Mouse (Mus musculus): ENCODE measurements around the gene Sertad1.
A peak's percentile ranks its signal among the peaks of the same experiment; 100 is the strongest.
"Not testable (repeated sequence)": the region's sequence is repeated elsewhere in the genome, so short reads cannot be mapped to it uniquely, and the experiment has no call there.

Sertad1 gene

DNA sequence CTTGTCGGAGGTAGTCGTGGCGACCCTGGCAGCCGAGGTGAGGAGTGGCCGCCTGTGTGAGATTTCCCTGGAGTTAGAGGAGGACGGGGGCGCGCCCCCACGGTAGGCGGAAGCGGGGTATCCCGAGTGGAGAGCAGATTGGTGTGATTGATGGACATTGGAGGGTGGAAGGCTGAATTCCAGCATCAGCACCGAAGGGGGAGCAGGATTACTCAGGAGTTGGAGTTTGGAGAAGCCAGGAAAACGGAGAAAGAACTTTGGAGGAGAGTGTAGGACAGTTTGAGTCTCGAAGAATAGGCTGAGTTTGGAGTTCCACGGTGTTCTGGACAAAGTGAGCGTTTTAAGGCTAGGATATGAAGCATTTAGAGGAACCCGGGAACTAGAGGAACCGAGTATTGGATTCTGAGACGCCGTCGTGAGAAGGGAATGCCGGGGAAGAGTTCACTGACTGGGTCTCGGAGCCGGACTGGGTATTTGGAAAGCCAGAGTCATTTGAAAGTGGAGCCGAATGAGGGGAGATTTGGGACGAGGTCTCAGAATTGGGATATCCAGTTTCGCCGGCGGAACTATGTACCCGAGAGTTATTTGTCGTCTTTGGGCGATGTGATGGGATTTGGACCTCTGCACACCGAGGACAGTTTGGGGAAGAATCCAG is 12.7 kb upstream of the Sertad1 start:
- no peak for DNase-seq

DNA sequence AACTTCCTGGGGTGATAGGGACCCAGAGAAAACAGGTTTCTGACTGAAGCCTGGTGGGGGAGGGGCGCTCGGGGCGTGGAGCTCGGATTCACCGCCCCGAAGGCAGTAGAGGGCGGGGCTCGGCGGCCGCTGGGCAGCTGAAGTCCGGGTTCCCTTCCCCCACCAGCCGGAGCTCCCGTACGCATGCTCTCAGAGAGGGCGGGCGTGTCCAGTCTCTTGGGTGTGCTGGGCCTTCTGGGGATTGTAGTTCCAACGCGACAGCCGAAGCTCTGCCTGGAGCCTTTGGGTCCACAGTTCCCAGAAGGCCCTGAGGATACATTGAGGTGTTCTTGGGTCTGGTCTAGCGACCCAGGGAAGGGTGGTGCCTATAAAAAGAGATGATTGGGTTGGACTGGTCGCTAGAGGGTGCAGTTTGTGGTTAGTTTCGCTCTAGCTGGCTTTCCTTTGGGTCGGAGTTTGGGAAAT is 12.2 kb upstream of the Sertad1 start:
- DNase-seq: peak; percentile 94 to 97

DNA sequence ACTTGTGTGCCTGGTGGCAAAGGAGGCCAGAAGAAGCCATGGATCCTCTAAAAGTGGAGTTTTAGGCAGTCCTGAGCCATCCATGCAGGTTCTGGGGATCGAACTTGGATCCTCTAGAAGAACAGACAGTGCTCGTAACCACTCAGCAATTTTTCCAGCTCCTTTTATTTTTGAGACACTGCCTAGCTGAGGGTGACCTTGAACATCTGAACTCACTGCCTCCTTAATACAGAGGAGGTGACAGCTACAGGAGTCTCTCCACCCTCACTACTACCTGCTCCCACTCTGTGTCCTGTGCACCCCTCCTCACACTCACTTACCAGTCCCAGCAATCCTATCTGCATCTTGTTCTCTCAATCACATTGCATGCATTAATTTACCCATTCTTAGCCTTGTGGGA is 11.1 kb upstream of the Sertad1 start:
- DNase-seq: no peak

DNA sequence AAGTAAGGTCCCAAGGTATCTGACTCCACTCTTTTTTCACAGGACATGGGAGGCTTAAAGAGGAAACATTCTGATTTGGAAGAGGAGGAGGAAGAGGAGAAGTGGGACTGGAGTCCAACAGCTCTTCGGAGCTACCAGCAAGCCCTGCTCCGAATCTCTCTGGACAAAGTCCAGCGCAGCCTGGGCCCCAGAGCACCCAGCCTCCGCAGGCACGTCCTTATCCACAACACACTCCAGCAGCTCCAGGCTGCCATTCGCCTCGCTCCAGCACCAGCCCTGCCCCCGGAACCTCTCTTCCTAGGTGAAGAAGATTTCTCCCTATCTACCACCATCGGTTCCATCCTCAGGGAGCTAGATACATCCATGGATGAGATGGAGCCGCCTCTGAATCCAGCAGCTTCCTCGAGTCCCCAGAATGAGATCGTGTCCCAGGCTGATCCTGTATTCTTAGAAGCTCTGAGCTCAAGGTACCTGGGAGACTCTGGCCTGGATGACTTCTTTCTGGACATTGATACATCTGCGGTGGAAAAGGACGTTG is 10.5 kb upstream of the Sertad1 start:
- DNase-seq: no peak

DNA sequence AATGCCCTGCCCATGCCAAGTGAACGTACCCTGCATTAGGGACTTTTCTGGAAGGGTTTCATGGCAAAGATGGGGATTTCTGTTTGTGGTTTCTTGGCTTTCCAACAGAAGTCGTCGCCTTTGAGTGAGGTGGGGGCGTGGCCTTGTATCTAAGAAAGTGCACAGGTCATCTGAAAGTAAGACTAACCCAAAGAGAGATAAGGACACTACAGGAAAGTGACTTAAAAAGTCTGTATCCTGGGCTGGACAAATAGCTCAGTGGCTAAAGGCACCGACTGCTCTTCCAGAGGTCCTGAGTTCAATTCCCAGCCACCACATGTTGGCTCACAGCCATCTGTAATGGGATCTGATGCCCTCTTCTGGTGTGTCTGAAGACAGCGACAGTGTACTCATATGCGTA is 8.1 kb upstream of the Sertad1 start:
- no peak for DNase-seq

DNA sequence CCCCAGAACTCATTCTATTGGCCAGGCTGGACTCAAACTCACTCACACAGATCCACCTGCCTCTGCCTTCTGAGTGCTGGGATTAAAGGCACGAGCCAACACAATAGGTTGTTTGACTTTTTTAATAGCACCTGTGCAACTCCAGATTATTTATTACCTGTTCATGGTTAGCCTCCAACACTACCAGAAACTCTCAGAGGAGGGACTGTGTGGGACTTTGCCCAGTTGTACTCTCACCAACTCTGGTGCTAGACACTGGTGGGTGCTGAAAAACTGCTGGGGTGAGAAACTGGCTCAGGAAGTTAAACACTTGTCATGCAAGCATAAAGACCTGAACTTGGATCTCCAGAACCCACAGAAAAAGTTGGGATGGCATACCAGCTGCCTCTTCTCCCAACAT is 7.0 kb upstream of the Sertad1 start:
- no peak for DNase-seq

DNA sequence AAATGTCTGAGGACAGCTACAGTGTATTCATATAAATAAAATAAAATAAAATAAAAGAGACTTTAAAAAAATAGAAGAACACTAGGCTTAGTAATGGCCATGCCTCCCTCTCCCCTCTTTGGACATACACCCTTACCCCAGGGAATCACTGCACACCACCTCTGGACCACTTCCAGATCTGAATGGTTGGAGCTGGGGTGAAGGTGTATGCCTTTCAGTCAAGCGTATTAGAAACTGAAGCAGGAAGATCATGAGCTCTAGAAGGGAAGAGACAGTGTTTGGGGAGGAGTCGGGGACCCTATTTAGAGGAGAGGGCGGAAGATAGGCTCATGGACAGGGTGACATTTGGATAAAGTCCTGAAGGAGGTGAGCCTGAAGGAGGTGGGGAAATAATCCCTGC is 6.2 kb upstream of the Sertad1 start:
- no peak for DNase-seq

DNA sequence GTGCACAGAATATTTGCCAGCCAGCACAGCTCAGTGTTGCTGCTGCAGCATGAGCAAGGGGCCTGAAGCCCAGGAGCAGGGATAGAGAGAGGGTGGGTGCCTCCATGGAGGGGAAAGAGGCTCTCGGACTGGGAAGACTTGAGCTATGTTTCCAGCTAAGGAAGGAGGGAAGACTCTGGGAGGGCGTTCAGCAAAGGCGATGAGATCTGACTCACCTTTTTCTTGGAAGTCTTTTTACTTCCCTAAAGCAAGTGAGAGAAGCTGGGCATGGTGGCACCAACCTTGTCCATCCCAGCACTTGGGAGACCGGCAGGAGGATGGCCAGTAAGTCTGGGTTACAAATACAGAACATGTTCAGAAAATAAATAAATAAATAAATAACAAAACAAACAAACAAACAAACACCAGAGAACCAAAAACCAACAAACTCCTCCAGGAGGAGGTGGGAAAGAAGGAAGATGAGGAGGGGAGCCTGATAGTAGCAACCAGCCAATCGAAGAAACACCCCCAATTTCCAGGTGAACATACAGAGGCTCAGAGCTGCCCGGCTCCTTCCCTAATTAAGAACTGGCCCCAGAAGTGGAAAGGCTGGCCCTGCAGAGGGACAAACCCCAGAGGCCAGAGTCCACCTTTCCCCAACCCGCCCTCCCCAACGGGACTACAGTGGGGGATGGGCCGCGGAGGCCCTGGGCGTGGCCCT is 5.6 kb upstream of the Sertad1 start:
- peak in 1 of 2 experiments; percentile 20 for DNase-seq

DNA sequence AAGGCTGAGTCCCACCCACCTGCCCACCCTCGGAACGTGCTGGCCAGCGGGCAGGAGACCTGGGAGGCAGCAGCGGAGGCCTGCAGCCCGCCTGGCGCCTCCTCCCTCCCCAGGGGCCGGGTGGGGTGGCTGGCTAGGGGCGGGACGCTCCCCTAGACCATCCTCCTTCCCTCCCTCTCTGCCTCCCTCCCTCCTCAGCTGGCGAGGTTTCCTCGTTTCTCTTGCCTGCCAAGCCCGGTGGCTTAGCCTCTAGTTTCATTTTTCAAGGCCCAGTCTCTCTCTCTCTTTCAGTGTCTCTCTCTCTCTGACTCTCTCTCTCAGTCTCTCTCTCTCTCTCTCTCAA is 5.1 kb upstream of the Sertad1 start:
- peak; percentile 68 to 80 for DNase-seq

DNA sequence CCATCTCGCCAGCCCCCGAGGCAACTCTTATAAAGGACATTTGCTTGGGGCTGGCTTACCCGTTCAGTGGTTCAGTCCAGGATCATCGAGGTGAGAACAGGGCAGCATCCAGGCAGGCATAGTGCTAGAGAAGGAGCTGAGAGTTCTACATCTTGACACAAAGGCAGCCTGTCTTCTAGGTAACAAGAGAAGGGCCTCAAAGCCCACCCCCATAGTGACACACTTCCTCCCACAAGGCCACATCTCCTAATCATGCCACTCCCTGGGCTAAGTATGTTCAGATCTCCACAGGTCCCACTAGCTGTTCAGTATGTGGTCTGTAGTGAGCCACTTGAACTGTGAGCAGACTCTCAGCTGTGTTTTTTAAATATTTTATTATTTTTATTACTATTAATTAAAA is 2.9 kb upstream of the Sertad1 start:
- DNase-seq: no peak

DNA sequence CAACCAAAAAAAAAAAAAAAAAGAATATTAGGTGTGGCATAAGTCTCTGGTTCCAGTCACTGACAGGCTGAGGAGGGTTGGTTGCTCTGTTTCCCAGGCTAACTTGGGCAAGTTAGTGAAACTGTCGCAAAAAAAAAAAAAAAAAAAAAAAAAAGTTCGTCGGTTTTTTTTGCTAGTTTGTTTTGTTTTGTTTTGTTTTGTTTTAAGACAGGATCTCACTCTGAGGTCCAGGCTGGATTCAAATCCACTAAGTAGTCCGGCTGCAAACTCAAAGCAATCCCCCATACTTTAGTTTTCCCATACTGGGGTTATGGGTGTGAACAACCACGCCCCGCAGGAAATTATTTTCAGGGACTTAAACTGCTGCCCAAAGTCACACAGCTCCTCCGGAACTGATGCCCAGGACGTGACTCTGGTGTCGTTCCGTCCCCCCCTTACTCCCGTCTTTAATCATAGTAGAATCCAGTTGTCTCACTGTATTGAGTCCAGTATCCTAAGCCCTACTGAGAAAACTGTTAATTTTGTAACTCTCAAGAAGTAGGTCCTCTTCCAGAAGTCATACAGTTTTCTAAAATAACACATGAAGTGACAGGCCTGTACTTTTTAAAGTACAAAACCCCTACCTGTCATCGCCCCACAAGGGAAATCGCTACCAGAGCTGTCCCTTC is 474 bp upstream of the Sertad1 start:
- no peak for DNase-seq

DNA sequence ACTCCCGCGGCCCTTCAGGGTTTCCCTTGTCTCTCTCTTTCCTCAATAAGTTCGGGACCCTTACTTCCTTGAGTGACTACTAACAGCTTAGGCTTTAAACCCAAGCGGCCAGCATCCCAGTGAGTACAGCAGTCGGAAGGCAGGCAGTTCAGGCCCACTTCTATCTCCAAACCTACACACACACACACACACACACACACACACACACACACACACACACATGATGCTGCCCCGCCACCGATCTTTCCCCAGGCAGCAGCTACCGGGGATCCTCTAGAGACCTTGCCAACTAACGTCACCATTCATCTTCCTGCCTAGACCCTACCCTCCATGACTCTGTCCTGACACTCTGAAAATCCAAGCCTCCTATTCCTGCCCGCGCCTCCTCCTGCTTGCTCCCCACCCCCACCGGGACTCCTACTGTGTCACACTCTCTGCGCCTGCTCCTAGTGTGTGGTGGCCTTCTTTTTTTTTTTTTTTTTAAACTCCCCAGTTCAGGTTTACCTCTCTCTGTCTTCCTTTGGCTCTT is 1.1 kb downstream of the Sertad1 start:
- peak; percentile 60 to 69 for DNase-seq

DNA sequence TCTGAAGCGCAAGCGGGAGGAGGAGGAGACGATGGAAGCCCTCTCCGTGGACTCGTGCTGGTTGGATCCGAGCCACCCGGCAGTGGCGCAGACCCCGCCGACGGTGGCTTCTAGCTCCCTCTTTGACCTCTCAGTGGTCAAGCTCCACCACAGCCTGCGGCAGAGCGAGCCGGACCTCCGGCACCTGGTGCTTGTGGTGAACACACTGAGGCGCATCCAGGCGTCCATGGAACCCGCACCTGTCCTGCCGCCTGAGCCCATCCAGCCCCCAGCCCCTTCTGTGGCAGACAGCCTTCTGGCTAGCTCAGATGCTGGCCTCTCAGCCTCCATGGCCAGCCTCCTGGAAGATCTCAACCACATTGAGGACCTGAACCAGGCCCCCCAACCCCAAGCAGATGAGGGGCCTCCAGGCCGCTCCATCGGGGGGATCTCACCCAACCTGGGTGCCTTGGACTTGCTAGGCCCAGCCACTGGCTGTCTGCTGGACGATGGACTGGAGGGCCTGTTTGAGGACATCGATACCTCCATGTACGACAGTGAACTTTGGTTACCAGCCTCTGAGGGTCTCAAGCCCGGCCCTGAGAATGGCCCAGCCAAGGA is 2.7 kb downstream of the Sertad1 start:
- DNase-seq: peak in 1 of 2 experiments; percentile 30

DNA sequence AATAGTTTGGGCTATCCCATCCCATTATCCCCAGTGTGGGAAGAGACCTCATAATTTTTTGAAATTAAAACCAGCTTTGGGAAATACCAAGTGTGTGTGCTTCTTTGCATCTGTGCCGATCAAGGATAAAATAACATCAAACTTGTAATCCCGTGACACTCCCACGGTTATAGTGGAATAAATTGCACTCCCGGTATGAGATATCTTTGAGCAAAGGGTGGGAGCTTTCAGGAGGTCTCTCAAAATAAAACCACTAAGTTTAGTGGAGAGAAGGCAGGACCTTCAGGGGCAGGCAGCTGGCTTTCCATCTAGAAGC is 3.5 kb downstream of the Sertad1 start:
- DNase-seq: no peak

DNA sequence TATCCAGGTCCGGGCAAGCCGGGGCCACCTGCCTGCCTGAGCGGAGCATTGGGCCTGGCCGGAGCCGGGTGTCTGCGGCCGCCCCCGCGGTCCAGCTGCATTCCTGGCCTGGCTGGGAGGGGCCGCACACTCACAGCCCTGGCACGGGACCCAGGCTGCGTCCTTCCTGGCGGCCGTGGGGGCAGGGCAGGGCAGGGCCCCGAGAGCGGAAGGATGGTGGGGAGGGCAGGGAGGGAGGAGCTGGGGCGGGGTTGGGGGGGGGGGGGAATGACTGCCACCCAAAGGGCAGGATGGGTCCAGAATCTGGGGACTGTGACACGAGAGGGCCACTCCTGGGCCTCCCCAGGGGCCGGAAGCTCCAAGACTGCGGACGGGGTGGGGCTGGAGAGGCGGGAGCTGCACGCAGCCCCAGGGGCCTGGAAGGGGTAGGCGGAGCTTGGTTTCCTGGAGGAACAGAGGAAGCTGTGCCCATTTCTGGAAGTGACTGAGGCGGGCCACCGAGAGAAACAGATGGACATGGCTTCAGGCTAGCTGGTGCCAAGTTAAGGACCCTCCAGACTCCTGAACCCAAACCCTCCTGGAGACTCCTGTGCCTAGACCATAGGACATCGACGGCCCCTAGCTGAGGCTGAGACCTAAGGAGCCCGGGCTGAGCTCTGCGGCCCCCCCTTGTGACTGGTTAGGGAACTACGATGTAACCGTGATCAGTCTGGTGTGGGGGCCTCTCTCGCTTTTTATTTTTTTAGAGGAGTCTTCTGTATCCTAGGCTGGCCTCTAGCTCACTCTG is 4.0 kb downstream of the Sertad1 start:
- peak; percentile 89 to 95 for DNase-seq

DNA sequence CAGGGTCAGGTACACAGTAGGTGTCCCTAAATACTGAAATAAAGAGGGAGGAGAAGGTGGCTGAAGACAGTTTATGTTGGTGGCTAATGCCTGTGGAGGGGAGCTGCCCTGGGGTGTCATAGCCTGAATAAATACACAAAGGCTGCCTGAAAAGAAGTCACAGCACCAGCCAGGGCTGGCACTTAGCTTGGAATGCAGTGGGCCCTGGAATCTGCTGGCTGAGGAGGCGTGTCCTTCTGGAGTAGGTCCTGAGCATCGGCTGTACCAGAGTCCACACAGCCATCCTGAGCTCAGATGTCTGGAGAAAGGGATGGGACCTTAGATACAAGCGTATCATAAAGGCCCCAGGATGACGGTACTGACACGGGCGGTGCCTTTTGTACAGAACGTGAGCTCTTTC is 5.1 kb downstream of the Sertad1 start:
- DNase-seq: no peak

DNA sequence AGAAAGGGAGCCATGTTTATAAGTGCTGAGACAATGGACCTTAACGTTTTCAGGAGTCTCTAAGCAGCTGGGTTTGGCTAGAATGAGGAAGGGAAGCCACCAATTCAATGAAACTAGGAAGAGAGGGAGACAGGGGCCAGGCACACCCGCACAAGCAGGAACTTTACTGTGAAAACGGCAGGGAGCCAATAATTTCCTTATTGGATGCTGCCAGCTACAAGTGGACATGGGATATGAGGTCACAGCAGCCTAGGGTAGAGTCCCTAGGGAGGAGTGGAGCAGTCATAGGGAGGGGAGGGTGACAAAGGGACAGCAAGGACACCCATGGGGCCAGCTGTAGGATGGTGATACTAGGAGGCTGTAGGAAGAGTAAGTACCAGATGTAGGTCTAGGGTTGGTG is 6.3 kb downstream of the Sertad1 start:
- DNase-seq: no peak

DNA sequence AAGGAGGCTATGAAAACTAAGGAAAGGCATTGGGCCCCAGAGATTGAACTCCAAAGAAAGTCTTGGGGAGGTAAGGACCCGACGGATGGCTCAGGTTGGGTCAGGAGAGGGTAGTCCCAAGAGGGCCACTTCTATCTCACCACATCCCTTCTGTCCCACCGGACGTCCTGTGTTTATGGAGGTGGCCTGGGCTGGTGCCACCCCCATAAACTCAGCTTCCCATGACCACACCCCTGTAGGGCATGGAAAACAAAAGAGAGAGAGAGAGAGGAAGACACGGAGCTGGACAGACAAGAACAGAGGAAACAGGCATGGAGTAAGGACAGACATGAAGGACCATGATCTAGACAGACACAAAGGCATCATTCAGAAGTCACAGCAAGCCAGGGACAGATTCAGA is 6.7 kb downstream of the Sertad1 start:
- DNase-seq: no peak

DNA sequence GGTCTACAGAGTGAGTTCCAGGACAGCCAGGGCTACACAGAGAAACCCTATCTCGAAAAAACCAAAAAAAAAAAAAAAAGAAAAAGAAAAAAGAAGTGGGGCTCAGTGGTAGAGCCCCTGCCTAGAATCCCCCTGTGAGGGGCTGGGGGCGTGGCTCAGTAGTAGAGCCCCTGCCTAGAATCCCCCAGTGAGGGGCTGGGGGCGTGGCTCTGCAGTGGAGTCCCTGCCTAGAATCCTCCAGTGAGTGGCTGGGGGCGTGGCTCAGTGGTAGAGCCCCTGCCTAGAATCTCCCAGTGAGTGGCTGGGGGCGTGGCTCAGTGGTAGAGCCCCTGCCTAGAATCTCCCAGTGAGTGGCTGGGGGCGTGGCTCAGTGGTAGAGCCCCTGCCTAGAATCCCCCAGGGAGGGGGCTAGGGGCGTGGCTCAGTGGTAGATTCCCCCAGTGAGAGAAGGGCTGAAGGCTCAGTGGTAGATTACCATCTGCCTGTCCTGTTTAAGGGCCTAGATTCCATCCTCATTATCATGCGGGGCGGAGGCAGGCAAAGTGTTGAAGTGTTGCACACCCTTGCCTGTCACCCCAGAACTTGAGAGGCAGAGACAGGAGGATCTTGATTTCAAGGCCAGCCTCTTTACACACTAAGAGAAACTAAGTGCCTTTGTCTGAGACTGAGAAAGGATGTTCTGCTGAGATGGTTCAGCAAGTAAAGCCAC is 8.1 kb downstream of the Sertad1 start:
- not testable (repeated sequence) for DNase-seq

DNA sequence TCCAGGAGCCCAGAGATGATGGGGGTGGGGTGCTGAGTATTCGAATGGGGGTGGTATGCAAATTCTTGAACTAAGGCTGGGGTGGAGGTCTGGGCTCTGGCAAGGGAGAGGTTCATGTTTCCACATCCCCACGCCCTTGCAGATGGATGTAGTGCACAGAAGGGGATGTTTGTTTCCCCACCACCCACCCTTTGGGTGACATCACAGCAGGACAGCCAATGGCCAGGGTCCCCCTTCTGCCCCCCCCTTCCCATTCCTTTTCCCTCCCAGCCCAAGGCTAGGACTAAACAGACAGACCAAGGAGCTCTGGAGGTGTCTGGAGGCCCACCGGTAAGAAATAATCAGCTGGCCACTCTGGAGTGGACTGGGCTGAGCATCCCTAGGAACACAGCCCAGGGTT is 12.3 kb downstream of the Sertad1 start, which contains the start of gene Prx:
Gene Prx, plus strand, starts transcription at position 289 of the 400 bp plus-strand sequence.
- DNase-seq: no peak

DNA sequence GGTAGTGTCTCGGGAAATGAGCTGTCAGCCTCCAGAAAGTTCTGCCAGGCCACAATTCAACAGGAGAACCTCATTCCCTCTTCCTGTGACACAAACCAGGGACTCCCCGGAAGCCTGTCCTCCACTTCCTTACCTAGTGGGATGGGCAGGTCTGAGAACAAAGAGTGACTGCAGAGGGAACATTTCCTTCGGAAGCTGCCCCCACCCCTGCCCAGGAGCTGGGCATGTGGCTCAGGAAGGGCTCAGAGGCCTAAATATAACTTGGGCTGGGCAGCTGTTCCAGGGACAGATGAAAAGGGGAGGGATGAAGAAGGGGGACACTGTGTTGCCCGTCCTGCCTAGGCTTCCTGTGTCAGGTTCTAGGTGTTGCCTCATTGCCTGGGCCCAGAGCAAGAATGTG is 14.9 kb downstream of the Sertad1 start:
- no peak for DNase-seq

Measured in cerebellum, postnatal 36 days (tissue).